Mouse (Mus musculus) heart, adult 11 months (tissue): ENCODE results near the gene Egfem1.
A peak's percentile ranks its signal among the peaks of the same experiment; 100 is the strongest.

Experiments
- DNase-seq: peaks from one replicate; pipeline ENCODE4 v3.0.0; 2022

Egfem1 gene

DNA sequence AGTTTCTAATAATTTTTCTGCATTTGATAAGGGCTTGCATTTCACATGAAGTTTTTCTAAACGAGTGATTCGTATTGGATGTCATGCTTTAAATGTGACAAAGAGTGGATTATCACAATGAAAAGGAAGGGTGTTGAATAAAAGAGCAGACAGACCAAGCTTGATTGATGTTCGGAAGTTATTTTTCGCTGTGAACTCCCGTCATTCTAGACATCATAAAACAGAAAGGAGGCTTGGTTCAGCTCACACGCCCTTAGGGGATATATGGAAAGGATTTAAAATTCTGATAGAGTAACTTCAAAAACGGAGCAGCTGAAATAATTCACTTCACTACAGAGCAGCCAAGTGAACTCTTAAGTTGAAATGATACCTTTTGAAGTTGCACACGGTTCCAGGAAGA lies 285.1 kb downstream of the Egfem1 start:
- no peak for DNase-seq

DNA sequence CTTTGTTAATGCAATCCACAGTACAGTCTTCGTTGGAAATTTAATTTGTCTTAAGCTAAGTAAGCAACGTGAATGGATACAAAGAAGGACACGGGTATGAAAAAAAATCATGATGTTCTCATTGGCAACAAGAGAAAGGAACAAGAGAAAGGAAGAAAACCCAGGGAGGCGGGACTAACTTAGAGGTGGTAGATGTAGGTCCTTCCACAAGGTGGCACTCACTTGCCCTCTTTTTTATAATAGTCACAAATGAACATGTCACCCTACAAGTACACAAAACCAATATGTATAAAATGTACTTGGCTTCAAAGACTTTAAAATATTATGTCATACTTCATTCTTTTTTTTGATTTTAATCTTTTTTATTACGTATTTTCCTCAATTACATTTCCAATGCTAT lies 288.7 kb downstream of the Egfem1 start:
- no peak for DNase-seq

DNA sequence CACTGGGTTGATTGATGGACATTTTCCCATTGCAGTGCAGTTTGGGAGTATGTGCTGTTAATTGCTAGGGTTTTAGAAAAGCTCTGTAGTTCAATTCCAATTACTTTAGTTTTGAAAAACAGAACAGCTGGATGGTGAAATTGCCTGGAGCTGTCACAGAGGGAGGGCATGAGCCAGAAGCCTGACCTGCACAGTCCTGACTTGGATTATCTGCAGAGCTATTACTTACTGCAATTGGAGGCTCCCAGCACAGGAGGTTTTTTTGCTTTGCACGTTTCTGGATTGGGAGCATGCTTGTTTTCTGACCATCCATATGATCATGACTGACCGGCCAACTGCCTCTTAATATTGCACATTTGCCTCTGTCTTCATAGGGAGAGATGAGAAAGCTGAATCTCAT lies 299.4 kb downstream of the Egfem1 start:
- DNase-seq = no peak

DNA sequence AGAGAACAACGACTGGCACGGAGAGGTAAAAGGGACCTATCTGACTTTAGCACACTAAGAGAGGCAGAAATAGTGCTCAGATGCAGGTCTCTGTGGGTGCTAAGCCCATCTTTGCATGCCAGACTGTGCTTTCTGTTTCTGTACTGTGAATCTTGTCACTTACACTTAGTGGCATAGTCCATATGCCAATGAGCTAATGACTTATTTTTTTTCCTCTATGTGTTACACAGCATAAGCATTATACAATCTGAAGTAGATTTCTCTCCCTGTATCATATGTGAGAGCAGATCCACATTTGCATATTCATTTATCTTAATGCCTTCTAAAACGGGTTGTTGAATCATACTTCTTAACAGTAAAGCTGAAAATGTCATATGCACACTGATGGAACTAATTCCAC lies 317.2 kb downstream of the Egfem1 start:
- no peak for DNase-seq

- no peak for DNase-seq
Measured at GRCm38 (mm10) chr3:29421634-29422033, 339.8 kb downstream of the Egfem1 start.

- no peak for DNase-seq
Measured at GRCm38 (mm10) chr3:29432109-29433091, 350.6 kb downstream of the Egfem1 start.

DNA sequence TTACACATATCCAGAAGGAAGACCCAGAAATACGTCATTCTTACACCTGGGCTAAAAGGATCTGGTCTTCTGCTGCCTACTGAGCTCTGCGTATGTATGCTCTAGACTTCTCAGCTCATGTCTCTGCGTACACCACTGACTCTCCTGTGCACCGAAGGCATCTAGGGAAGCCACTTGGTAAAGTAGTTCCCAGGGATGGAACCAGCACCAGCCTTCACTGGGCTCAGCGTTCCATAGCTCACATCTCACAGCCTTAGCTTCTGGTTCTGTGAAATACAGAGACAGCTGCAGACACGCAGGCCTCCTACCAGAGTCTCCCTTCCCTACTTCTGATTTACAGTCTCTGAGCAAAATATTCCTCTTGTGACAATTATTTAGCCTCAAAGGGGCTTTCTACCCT lies 361.2 kb downstream of the Egfem1 start:
- DNase-seq = no peak

- DNase-seq = peak; percentile 89
Measured at GRCm38 (mm10) chr3:29444661-29445060, 362.8 kb downstream of the Egfem1 start.

GRCm38 (mm10) chr3:29446081-29446480 lies 364.3 kb downstream of the Egfem1 start:
- no peak for DNase-seq

DNA sequence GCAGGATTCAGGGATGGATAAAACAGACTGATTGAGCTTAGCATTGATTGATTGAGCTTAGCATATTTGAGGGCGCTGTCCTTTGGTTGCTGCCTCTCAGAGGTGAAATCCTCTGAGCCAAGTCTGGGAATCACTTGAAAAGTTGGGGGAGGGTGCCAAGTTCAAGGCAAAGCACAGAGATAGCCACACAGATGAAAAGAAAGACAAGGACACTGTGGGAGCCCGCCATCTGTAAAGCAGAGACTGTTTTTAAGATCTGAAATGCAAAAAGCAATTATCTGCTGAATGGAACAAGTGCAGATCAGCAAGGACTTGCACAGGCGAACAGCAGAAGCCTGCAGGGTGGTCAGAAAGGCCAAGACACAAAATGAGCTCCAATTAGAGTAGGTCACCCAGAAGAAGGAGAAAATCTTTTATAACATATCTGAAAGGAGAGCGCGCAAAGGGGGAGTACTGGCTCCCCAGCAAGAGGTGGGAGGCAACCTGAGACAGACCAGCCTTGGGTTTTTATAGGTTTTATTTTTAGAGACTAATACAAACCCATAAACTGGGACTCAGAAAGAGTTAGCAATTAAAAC lies 367.1 kb downstream of the Egfem1 start:
- DNase-seq = no peak

DNA sequence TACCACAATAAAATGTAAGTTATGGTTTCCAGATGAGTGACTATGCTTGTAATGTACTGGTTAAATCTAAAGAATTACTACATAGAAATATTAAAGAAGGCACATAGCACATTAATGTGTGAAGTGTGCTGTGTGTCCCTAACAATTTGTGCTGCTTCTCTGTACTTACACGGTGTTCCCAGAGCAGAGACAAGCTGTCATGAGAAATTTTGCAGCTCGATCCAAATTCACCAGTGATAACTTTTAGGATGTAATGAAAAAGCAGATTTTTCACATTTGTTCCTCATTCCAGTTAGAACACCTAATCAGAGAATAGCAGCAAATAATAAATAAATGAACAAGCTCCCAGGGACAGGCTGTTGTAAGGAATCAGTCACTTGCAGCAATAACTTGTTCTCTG lies 416.4 kb downstream of the Egfem1 start:
- DNase-seq = no peak

DNA sequence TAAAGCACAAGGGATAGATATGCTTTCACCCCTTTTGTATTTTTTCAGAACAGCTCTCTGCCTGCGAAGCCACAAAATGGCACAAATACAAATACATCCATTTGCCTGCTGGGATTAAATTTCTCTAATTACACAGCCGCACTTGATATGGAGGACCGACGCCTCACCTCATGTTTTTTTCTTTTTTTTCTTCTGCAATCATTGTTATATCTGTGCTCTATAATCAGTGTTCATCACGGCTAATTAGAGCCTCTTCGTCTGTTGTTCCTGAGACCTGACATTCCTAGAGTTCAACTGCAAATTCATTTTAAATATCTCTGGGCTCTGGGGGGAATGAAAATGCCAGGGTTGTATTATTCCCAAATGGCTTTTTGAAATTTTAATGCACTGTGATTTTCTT lies 417.4 kb downstream of the Egfem1 start:
- DNase-seq = no peak

GRCm38 (mm10) chr3:29525298-29525962 lies 443.6 kb downstream of the Egfem1 start:
- DNase-seq = no peak

GRCm38 (mm10) chr3:29525963-29526301 lies 444.1 kb downstream of the Egfem1 start:
- DNase-seq = no peak

GRCm38 (mm10) chr3:29539211-29539610 lies 457.4 kb downstream of the Egfem1 start:
- DNase-seq = peak; percentile 94

DNA sequence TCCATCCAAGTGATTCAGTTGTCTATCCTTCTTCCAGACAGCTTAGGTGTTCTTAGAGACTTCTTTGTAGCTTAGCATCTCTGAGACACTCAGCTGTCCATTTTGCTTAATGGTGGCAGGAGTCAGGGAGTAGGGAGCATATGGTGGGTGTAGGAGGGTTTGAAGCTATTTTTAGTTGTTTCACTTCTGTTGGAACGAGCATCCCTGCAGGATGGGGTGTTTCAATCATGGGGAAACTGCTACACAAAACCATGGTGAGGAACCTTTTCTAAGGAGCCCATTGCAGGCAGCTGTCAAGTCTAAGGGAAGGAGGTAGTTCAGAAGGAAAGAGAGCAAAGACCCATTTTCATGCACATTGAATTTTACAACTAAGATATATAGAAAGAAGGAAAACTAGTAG lies 458.1 kb downstream of the Egfem1 start:
- no peak for DNase-seq

DNA sequence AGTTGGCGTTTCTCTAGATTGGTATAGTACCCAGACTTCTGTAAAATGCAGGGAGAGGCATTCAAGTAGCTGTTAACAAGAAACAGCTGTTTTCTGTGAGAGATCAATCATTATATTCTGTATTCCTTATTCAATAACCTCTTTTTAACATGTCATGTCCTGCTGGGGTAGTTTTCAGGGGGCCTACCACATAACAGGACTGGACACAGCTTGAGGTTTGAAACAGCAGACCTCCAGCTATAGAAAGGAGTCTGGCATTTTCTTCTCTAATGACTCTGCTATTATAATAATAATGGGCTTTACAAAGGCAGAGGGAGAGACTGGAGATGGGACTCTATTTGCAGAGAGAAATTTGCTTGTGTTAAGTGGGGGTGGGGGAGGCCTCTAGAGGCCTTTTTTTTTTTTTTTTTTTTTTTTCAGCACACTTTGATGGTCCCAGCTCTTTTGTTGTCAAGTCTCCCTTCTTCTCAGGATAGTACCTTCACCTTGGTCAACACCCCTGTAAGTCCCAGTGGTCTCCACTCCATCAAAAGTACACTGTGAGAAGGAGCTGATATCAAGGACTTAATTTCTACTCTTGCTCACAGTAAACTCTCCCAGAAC lies 459.8 kb downstream of the Egfem1 start:
- DNase-seq = no peak

DNA sequence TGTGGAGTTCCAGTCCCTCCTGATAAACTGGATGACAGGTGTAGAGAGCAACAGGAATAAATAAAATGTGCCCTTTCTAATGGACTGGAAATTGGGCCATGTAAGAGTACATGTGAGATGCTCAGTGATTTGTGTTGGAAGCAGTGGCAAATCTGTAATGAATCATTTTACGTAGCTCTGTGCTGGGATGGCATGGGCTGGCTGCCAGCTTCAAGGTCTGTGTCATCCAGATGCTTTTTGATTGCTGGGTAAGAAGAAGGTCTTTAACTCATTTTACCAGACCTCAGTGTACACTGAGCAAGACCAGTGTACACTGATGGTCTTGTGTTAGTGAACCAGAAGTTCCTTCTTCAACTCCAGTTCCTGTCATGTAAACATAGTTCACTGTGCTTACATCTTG lies 462.2 kb downstream of the Egfem1 start:
- DNase-seq = no peak

- DNase-seq = no peak
Measured at GRCm38 (mm10) chr3:29563171-29563570, 481.3 kb downstream of the Egfem1 start.

DNA sequence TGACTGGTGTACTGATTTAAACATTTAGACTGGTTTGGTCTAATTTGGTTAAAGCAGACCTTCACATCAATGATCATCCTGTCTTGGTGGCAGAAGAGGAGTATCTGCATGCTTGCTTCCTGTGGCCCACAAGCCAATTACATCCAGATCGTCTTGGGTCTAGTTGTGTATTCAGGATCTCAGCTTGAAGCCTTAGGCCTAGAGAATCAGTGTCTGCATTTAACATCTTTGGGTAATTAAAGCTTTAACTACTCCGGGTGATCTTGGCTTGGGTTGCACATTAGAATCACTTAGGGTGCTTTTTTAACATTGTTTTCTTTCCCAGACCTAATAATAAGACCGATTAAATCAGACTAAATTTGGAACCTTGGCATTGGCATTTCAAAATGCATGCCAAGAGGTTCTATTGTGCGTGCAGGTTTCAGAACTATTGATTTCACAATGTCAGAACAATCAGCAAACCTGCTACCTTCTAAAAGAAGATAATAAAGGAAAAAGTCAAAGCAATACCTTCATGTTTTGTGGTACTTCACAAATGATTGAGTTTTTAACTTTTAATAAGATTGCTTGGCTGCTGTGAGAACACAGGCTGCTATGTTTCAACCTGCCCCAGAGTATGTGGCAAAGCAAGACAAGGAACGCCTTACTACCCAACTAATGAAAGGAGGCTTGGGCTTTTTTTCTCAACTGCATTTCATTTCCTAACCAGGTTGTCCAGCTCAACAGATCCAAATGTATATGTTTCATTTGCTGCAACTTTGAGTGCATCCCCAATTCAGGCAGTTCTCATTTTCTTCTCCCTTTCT lies 496.4 kb downstream of the Egfem1 start:
- DNase-seq = no peak

GRCm38 (mm10) chr3:29582749-29583148 lies 500.9 kb downstream of the Egfem1 start:
- no peak for DNase-seq

DNA sequence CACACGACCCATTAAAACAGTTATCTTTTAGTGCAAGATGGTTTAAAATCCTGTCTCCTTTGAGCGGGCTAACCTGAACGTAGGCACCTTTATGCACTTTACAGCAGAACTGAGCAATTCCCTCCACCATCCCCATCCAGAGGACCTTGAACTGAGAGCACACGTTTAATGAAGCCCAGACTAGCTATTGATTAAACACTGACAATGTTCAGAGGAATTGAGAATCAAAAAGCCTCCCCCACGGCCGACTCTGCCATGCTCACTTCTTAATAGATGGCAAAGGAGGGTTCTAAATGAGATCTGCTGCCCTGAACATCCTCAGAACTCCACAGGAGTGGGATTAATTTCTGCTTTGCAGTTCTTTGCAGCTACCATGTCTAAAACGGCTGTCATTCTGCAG lies 520.3 kb downstream of the Egfem1 start:
- DNase-seq = no peak

DNA sequence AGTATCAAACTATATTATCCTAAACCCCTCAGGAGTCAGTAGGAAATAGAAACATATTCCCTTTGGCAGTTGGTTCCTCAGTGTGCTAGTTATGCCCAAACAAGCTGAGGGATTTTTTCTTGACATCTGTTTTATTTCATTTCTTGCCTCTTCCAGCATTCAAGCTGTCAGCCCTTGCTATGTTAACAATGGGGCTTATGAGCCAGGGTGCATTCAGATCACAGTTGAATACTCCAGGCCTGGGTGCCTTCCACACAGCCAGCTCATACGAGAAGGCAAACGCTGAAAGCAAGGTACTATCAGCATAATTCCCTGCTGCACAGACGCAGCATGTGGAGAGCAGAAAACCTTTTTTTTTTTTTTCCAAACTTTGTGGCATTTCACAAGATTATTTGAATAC lies 526.9 kb downstream of the Egfem1 start:
- DNase-seq = no peak
